Mouse (Mus musculus) cerebellum, adult 8-10 months (tissue): ENCODE results near the gene Lin37.

Experiments
- DNase-seq: peaks from one replicate; pipeline ENCODE4 v3.0.0; 2022

The Lin37 gene

DNA sequence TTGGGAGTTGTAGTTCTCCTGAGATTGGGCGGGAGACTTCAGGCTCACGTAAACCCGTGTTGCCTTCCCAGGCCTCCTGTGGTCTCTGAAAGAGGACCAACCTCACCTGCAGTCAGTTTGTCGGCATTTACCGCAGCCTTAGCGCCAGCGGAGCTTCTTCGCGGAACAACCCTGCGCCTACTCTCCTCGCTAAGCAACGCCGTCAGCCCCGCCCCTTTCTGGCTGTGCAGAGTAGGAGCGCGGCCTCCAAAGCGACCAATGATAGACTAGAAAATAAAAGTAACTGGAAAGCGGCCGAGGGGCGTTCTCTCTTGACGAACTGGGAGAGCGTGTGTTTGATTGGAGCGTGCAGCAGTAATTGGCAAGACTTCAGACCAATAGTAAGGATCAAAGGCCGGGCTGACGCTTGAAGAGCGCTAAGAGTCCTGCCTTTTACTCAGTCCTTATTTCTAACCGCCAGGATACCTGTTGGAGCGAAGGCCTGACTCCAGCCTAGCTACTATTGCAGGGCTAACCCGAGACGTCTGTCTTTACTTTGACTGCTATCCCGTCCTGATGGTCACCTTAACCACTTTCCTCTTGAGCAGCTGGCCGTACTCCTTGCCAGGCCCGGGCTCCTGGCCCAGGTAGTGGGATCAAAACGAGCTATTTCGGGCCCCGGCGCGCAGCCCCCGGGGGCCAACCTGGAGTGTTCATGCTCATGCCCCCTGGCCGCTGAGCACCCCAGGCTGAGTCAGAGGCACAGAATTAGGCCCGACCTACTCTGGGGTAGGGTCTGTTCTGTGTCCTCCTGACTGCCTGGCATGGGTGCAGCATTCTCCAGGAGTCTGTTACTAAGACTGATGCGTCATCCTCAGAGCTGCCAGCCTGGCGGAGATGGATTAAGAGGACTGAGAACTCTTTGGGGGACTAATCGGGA is 7.3 kb downstream of the Lin37 start, which contains the start of the genes Hspb6 and Proser3:
TSS of gene Hspb6 (plus strand) at position 77 of the 919 bp plus-strand sequence.
TSS of gene Proser3 (minus strand) at position 198 of the 919 bp plus-strand sequence.
- peak; percentile 96 for DNase-seq

DNA sequence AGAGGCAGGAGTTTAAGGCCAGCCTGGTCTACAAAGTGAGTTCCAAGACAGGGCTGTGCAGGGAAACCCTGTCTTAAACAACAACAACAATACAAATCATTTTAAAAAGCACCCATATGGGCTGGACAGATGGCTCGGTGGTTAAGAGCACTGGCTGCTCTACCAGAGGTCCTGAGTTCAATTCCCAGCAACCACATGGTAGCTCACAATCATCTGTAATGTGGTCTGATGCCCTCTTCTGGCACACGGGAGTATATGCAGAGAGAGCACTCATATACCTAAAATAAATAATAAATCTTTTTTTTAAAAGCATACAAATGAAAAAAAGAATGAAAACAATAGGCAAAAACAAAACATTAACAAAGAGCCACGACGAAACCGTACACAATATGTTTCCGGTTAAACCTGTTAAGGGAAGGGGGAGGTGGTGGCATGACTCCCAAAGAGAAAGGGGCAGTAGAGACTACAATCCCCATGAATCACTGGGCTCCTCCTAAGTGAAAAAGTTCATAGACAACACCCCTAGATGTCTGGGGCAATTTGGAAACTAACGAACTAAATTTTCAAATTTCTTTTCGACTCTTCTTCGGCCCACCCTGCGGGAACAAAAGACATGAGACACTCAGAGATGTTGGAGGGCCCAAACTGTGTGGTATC is 8.1 kb downstream of the Lin37 start:
- DNase-seq, result no peak

DNA sequence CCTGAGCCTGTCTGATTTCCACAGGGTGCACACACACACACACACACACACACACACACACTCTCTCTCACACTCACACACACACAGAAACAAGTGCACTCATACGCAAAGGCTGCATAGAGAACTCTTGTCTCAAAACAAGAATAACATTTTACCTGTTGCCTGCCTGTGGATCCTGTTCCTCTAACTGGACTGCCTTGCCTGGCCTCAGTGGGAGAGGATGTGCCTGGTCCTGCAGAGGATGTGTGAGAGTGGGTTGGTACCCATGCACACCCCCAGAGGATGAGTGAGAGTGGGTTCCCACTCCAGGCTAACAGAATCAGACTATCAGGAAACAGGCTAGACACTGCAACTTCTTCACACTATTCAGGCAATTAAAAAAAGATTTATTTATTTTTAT is 9.0 kb downstream of the Lin37 start:
- DNase-seq, result no peak

DNA sequence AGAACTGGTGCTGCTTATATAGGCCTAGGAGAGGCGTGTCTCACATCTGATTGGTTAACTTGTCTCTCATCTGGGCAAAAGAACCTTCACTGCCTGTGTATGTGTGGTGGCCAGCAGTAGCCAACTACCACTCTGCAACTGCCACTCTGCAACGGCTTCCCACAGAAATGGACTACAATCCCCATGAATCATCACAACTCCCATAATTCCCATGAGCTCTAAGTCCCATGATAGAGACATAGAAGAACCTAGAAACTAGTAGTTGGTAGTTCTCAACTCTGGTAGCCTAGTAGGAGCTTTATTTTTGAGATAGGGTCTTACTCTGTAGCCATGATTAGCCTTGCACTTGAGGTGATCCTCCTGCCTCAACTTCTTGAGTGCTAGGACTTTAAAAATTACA is 9.8 kb downstream of the Lin37 start:
- no peak for DNase-seq

DNA sequence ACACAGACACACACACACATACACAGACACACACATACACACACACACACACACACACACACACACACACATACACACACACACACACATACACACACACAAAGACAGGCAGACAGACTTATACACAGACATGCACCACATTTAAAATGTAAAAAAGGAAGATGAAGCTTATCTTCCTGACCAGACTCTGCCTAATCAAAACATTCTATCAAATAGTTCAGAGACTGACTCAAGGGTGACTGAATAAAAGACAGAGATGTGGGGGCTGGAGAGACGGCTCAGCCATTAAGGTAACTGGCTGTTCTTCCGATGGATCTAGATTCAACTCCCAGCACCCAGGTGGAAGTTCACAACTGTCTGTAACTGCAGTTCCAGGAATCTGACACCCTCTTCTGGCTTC is 15.3 kb downstream of the Lin37 start:
- no peak for DNase-seq

DNA sequence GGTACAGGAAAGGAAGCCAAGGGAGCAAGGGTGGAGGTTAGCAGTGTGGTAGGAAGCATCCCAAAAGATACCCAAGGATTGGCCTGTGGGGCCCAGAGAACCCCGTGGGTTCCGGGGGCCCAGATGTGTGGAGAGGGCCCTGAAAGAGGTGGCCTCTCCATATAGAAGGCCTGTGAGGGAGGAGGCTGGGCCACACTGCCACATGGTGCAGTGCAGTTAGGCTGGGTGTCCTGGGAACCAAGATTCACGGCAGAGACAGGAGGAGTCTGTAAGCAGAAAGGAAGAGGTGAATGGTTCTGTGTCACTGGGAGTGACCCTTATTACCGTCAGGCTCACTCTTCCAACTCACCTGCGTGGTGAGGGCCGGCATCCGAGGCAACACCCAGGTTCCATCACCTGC is 19.1 kb downstream of the Lin37 start:
- no peak for DNase-seq

DNA sequence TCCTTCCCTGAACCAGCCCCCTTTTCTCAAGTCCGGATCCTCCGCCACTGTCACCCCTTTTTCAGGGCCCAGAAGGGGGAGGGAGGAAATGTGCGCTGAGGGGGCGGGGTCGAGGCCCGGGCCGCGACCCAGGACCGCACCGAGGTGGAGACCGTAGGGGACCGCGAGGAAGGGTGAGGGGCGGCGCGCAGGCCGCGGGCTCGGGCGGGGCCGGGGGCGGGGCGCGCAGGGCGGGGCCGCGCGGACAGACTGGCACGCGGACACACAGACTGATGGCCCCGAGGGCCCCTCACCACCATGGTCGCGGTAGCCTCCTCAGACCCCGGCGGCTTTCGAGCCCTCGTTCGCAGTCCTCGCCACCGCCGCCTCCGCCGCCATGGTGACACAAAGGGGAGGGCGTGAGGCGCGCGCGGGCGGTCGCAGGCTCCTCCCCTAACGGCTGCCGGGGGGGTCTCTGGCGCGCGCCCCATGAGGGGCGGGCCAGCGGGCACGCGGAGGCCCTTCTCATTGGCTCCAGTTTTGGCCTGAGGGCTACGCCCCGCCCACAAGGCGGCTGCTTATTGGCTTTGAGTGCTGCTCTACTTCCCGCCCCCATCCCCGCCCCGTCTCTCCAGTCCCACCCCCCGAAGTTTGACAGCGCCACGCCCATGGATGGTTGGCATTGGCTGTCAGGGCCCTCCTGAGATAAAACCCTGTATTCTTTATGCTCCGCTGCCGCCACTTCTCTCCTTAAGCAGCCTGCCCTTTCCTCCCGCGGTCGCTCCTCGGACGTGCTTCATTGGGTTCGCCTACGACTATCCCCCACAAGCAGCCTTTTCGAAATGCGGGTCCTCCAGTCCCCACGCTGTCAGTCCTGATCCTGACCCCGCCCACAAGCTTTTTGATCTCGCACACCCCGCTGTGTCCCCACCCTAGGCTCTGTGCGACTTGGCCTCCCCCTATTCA is 24.7 kb downstream of the Lin37 start, which contains the start of gene Arhgap33:
TSS of gene Arhgap33 (minus strand) at position 428 of the 945 bp plus-strand sequence.
- DNase-seq, result peak; percentile 95

DNA sequence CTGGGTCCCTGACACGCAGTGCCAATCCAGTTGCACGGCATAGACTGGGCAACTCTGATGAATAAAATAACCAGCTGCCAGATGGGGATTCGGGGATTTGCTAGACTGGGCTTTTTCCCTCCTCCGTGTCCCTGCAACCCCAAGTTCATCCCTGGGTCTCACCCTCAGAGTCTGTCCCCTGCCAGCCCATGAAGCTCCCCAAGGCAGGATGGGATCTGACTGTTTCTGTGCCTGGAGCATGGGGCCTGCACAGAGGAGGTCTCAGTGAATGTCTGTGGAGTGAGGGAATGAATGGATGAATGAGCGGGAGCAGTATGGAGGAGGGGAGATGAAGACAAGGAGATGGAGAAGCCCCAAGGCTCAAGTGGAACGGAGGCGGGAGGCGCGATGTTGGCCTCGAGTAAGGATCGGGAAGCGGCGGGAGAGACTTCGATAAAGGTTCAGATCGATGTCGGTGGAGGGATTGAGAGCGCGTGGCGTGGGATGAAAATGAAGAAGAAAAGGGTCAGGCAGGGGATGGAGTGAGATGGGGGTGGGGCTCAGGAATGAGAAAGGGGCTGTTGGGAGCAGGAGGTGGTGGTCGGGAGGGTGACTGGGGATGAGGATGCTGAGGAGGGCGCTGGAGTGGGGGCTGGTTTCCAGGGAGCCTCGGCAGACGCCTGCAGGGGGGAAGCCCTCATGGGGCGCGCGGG is 25.6 kb downstream of the Lin37 start:
- DNase-seq, result peak; percentile 48

DNA sequence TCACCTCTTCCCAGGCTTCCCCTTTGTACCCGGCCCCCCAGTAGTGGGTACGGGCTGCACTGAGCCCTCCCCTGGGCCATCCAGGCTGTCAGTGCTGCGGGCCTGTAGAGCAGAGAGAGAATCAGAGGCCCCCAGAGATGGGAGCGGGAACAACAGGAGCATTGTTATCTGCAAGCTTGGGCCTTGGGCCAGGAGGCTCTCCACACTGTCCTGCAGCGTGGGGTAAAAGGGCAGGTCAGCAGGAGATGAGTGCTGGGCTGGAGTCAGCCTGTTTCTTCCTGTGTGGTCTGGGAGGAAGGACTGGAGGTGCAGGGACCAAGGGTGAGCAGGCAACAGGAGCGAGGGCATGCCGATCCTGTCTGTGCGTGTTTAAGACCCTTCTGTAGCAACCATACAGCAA is 26.7 kb downstream of the Lin37 start:
- DNase-seq, result no peak

DNA sequence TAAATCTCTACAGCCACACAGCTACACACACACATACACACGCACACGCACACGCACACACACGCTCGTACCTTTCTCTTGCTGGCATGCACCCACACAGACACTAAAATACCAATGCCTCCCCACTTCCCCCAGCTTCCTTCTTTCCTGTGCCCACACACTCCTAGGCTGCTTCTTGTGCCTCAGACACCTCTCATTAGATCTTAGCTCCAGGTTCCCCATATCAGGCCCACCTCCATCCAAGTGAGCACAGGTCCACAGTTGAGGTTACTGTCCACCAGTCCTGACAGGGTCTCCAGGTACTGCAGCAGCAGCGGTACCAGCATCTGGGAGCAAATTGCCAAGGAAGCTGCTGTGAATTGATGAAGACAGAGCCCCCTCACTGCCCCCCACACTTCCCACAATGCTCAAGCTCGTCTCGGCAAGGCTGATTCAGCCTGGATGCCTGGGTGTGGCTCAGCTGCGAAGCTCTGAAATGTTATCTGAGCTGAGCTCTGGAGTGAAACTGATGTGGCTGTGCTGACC is 28.3 kb downstream of the Lin37 start:
- no peak for DNase-seq

DNA sequence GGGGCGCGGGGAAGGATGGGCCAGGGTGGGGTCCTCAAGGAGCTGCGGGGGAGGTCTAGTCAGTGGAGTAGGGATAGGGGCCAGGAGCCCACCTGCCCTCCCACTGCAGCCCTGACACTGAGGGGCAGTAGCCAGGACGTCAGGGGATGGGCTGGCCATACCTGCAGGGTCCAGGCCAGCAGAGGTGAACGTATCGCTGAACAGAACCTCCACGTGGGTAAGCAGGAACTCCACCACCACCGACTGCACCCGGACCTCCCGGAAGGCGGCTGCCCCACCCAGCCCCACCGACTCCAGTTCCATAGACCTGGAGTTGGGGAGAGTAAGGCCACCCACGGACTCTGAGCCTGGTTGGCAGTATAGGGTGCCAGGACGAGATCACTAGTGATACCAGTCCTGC is 32.7 kb downstream of the Lin37 start:
- DNase-seq, result no peak

DNA sequence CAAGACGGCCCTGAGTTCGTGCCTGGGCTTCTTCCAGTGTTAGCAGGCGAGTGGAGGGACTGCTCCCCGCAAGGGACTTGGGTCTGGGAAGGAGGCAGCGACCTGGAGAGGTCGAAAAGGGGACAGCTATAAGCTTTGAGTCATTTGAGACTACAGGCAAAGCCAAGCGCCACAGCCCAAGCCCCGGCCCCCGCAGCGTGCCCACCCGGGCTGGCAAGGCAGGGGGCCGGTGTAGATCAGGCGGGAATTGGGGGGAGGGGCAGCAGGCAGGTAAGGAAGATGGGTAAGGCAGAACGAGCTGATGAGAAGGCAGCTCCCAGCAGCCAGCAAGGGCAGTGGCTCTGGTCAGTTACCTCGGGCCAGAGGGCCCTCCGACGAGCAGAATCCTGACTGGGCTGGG is 33.2 kb downstream of the Lin37 start:
- no peak for DNase-seq

DNA sequence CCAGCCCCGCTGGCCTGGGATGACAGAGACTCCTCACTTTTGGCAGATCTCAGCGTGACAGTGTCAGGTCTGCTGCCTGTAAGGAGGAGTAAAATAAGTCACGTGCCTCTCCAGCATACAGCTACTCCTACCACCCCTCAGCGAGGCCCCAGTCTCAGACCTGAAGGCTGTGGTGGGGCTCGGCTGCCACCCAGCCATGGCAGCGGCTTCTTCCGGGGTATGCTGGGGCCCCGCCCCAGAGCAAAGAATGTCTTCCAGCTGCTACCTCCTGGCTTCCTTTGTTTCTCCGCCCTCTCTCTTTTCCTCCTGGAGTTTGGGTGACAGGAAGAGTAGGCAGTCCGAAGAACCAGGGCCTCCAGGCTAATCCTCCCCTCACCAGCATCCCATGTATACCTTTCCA is 33.7 kb downstream of the Lin37 start:
- DNase-seq, result no peak

DNA sequence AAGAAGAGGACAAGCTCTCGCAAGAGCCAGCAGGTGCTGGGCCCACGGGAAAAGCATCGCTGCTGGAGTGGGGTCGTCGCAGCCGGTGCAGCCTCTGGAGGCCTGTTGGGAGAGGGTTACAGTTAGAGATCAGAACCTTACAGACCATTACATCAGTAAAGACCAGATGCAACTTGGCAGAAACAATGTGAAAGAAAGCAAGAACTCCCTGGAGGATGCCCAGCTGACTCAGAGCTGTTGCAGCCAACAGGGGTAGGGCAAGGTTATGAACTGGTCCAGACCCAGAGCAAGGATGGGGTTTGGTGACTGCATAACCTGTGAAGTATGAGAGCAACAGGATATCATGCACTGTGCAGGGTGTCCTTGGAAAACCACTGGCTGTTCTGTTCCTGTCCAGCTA is 35.2 kb downstream of the Lin37 start:
- DNase-seq, result no peak

DNA sequence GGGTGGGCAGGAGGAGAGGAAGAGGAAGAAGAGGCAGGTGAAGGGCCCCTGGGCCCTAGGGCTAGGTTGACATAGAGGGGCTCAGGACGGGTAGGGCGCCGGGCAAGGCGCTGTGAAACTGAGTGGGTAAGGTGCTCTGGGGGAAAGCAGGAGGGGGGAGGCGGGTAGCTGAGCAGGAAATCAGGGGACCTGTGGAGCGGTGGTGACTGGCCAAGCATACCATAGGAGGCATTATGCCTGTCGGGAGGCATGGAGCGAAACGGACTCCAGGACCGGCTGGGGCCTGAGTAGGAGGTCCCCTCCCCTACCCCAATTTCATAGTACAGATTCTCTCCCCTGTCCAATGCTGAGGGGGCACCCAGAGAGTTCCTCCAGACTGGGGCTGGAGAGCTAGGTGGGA is 36.8 kb downstream of the Lin37 start:
- no peak for DNase-seq

DNA sequence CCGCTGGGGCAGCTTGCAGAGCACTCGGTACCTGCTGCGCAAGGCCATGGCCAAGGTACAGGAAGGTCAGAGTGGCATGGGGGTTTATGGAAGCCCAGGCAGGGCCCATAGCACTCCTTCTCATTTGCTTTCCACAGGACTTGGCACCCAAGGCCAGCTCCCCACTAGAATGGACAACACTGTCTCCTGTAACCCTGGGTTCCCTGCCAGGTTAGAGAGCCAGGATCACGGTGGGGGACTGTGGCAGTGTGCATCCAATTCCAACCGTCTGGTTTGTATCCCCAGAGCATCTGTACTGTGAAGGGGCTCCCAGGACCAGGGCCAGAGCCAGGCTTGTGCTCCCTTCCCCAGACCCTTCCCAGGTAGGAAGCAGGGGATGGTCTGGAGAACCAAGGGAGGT is 38.8 kb downstream of the Lin37 start:
- DNase-seq, result peak; percentile 48

DNA sequence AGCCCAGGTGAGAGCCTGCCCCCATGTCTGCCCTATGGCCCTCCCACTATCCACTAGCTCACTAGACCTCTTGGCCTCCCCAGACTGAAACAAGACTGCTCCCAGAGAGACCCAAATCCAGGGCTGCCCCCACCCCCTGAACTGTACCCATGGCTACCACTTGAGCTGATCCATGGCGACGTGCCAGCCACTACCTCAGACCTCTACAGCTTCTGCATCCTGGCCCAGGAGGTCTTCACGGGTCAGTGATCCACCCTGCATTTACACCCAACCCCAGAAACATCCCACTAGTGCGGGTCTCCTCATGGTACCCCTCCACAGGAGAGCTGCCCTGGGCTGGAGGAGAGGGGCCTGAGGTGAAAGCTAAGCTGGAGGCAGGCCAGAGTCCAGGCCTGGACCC is 39.2 kb downstream of the Lin37 start:
- DNase-seq, result peak; percentile 33

DNA sequence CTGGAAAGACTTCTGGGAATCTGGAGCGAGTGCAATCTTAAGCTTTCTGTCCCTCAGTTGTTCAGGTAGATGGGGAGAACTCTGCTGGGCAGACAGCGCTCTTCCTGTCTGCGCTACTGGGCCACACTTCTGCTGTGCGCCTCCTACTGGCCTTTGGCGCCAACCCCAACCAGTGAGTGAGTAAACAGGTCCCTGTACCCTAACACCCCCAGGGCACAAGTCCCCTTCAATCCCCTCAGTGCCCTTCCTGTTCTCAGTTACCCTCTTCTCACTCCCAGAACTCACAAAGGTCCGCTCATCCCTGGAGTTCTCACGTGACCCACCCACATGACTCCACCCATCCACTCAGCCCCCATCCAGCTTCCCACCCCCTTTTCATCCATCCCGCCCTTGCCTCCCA is 41.3 kb downstream of the Lin37 start:
- DNase-seq, result no peak

DNA sequence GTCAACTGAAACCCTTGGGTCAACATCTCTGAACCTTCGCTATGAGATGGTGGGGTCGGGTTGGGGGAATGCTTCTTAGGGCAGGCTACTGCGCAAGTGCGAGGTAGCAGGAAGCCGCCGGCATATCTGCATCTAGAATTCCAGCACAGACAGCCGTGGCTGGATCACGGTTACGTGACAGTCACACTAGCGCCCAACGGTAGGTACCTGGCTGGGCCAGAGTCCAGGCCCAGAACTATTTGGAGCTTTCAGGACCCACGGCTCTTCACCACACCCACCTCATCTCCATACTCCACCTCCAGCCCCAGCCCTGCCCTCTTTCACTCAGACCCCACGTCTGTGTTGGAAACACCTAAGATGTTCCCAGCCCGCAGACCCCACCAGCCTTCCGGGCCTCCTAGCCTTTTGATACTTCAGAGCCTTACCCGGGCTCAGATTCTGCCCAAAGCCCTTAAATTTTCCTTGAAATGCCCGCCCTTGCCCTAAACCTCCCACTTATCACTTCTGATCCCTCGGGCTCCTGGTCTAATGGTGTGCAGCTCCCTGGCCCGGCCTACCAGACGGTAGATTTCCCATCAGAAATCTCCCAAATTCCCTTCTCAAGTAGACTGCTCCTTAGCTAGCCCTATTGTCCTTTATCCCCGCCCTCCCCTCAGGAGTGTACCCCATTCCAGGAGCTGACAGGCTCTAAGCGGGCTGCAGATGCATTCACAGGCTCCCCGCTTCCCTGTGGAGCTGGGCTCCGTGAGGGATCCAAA is 44.5 kb downstream of the Lin37 start:
- no peak for DNase-seq

DNA sequence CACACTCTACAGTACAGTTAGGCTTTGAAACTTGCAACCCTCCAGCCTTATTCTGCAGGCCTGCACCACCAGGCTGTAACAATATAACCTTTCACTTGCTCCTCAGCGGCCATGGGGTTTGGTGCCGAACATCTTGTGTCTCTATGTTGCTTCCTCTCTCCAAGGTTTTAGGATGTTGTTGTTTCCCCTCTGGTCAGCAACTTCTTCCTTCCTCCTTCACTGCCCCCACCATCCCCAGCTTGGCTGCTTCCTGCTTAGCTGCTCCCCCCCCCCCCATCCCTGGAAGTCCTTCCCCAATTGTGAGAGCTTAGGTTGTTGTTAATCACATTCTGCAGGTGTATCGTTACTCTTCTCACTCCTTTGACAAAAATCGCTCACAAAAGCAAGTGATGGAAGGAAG is 51.6 kb downstream of the Lin37 start:
- DNase-seq, result no peak
